Mouse (Mus musculus): ENCODE data around the gene Trem1. TPM values are rescaled to one million over a fixed set of nuclear protein-coding genes. Genes with fewer than 3 reads are reported as not detected.

Gene Trem1
- not detected in 2 replicates for total RNA-seq (2021)
- long read RNA-seq, result 0 reads

DNA sequence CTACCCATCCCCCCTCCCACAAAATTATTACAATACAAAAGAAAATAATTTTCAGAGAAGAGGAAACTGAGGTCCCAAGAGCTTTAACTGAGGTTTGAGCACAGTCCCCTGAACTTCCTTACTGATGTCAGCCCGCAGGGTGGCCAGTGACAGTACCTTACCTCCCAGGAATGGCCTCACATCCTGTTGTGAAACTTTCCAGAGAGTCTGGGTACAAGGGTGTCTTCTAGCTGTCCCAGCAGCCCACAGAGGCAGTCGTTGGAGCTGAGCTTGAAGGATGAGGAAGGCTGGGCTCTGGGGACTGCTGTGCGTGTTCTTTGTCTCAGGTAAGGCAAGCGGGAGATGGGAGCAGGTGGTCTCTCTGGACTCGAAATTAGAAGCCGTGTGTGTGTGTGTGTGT, at the start of gene Trem1:
Gene Trem1, plus strand, starts transcription at position 251 of the 400 bp plus-strand sequence.
- no peak for DNase-seq

DNA sequence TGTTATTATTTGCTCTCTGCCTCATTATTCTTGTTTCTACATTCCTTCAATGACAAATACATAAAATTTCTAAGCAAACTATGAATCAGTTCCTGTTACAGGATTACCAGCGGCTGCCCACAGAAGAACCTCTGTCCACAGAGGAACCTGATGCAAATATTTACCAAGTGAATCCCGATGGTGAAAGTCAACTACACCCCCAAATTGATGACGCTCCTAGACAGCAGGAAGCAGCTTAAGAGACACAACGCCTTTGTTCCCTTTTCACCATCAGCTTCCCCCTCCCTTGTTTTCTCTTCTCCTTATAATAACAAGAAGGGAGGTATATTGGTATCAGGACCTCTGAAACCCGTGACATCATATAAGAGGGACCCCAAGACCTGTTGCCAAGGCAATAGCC, 47.3 kb upstream of the Trem1 start:
- DNase-seq, result no peak

DNA sequence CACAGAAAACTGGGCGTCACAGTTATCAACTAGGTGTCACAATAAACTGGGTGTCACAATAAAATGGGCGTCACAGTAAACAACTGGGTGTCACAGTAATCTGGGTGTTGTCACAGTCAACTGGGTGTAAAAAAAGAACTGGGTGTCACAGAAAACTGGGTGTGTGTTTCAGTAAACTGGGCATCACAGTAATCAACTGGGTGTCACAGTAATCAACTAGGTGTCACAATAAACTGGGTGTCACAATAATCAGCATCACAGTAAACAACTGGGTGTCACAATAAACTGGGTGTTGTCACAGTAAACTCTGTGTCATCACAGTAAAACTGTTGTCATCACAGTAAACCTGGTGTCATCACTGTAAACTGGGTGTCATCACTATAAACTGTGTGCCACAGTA, 40.2 kb upstream of the Trem1 start:
- no peak for DNase-seq

DNA sequence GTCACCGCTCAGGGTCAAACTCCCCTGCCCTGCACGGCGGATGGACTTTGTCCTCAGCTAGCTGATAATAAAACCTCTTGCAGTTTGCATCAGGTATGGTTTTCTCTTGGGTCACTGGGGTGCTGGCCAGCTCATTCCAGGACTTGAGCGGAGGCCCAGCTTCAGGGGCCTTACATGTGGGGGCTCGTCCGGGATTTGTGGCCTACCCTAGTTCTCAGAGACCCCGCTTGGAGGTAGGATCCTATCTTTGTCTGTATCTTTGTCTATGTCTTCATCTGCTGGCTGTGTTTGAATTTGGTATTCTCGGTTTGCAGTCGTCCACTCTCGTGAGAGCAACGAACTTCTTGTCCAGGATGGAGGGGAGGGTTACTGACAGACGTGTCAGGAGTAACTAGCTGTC, 29.5 kb upstream of the Trem1 start:
- no peak for DNase-seq

DNA sequence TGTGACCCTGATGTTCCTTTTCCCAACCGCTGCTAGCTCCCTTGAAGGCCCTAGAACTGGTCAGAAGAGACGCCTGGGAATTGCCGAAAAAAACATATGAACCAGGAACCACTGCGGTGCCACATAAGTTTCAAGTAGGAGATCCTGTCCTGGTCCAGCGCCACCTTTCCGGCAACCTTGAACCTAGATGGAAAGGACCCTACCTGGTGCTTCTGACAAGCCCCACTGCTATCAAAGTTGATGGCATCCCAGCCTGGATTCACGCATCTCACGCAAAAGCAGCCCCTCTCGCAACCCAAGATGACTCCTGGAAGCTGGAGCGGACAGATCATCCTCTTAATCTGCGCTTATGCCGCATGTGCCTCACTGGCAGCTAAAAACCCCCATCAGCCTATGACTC, 20.0 kb upstream of the Trem1 start:
- no peak for DNase-seq

DNA sequence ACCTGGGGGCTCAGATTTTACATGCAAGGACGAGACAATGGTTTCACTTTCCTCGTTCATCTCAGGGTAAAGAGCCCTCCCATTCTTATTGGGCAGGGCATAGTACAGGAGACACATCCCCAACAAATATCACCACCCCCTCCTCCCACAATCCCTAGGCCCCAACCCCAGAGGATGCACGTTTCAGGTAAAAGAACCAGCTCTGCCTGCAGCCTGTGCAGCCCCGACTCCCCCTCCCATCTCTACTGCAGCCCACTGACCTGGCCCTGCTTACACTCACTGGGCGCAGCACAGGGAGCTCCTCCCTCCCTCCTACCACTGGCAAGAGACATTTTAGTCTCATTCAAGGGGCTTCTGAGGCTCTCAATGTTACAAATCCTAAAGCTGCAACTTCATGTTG, 19.1 kb upstream of the Trem1 start:
- no peak for DNase-seq

DNA sequence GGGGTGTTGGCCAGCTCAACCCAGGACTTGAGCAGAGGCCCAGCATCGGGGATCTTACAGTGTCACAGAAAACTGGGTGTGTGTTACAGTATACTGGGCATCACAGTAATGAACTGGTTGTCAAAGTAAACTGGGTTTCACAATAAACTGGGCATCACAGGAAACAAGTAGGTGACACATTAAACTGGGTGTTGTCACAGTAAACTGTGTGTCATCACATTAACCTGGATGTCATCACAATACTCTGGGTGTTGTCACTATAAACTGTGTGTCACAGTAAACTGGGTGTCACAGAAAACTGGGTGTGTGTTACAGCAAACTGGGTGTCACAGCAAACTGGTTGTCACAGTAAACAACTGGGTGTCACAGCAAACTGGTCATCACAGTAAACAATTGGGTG, 17.1 kb upstream of the Trem1 start:
- no peak for DNase-seq

DNA sequence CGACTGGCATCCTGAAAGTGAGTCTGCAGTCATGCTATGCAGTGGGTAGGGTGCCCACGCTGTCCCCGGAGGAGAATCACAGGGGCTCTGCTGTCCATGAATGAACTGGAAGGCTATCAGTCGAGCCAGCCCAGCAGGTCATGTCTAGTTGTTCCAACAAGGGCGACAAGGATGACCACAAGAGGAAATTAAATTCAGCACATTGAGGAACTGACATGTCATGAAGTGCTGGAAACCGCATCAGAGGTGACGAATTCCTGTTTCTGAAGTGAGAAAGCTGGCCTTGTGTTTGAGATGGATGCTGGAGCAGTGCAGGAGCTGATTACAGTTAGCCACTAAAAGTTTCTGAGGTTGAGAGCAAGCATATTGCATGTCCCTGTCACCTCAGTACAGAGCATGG, 1.9 kb upstream of the Trem1 start:
- no peak for DNase-seq

DNA sequence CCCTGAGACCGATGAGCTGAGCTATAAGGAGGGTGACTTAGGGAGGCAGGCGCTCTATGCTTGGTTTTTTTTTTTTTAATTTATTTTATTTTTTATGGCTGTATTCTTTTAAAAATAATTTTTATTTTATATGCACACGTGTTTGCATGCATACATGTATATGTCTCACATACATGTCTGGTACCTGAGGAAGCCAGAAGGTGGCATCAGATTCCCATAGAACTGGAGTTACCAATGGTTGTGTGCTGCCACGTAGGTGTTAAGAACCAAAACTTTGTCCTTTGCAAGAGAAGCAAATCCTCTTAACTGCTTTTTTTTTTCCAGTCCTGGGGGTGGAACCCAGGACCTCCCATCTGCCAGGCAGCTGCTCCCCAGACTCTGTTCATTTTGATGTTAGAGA, 1.2 kb downstream of the Trem1 start:
- DNase-seq, result no peak

DNA sequence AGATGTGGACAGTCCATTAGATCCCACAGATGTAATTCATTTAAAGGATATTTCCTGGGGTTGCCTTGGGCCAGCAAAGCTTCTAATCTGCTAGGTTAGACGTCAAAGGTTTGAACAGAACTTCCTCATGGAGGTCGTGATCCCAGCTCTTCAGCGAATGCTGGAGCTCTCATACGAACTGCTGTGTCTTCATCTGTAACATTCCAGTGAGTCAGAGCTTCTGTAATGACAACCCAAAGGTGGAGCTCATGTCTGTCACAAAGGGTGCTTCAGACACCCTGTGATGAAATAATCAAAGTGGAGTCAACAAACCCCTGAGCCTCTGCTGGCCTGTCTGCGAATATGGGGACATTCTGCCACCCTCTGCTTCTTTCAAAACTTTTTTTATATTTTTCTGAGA, 2.0 kb downstream of the Trem1 start:
- no peak for DNase-seq

DNA sequence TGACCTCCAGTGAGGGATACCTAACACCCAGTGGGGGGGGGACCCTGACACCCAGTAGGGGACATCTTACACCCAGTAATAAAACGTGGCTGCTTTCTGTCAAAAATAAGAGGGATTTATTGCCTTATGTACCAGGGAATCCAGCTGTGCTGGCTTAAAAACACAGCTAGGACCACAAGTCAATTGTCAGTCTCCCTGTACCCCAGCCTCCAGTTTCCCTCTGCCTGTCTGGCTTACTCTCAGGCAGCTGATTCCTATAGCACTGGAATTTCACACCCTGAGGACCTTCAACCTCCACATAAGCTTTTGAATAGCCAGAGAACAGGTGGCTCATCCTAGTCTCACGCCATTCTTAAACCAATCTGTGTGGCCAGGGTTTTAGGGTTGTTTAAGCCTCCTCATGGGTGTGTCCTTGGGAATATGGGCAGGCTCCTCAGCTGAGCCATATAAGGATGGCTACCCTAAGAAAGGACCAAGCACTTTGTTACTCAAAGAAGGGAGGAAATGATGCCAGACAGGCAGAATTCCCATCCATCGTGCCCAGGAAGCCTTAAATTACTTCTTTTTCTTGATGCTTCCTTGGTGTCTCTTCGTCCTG, 3.3 kb downstream of the Trem1 start:
- no peak for DNase-seq

DNA sequence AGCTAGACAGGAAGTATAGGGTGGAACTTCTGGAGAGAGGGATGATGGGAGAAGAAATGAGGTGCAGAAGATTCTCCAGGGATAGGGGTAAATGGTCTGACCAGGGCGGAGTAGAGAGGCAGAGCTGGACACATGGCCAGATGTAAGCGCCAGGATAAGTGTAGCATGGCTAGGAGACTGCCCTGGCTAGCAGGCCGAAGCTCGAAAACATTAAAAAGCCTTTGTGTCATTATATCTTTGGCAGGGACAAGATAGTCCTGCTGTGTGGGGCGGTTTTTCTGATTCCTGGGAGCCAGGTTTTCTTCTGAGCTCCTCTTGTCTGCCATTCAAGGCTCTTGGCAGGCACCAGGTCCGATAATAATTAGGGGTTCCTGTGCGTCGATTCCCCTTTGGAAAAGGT, 5.1 kb downstream of the Trem1 start:
- DNase-seq, result no peak

DNA sequence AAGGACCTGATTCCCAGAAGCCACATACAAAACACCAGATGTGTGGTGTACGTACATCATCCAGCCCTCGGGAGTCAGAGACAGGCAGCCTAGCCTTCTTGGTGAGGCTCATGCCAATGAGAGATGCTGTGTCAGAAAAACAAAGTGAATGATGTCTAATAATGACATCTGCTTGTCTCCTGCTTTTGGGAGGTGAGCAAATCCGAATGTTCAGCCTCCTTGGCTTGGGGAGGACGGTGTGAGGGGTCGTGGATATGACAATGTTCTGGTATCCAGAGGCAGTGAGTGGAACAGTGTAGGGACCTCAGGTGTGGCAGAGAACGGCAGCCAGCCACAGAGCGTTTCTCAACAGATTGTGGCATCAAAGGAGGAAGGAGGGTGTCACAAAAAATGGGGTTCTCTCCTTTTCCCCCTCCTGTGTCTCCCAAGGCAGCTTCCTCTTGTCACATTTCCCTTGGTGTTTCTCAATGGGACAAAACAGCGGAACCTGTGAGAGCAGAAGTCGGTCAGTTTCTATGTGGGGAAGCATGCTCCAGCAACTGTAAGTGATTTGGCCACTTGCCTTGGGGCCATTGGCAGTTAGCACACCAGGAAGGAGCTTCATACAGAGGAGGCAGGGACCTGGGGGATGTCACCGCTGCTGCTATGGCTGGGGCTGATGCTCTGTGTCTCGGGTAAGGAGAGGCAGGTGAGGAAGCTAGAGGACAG, 14.8 kb downstream of the Trem1 start, which contains the start of gene Trem3:
Gene Trem3, plus strand, starts transcription at position 557 of the 708 bp plus-strand sequence.
- DNase-seq, result no peak

DNA sequence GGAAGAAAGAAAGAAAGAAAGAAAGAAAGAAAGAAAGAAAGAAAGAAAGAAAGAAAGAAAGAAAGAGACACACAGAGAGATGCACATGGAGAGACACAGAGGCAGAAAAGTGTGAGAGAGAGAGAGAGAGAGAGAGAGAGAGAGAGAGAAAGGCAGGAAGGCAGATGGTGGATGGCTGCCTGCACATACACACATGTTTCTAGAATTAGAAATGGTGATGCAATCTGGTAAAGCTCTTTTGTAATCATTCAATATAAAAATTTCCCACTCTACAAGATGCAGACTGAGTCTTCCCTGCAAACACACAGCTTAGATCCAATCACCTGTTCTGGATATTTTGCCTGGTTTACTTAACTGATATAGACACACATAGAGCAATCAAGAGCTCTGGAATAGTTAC, 16.5 kb downstream of the Trem1 start:
- DNase-seq, result no peak

DNA sequence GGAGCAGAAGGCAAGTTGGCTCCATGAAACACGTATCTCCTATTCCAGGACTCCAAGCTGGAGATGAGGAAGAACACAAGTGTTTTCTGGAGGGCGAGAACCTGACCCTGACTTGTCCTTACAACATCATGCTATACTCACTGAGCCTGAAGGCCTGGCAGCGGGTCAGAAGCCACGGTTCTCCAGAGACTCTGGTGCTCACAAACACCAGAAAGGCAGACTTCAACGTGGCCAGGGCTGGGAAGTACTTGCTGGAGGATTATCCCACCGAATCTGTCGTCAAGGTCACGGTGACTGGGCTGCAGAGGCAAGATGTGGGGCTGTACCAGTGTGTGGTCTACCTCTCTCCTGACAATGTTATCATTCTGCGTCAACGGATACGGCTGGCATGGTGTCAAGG, 16.9 kb downstream of the Trem1 start:
- peak; percentile 1 for DNase-seq

DNA sequence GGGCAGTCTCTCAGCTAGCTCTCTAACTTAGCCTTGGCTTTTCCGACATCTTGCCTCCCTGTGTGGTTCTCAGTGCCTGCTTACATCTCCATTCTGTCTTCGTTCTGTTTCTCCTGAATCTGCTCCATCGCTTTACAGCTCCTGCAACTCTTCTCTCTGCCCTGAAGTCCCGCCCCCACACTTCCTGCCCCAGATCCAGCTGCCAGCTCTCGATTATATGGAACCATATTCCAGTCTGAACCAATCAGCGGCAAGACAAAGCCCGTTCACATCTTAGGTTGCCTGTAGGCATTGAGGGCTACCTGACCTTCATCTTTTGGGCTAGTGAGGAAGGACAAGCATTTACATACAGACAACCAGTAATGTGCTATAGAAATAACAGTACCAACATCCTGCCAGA, 18.1 kb downstream of the Trem1 start:
- no peak for DNase-seq

DNA sequence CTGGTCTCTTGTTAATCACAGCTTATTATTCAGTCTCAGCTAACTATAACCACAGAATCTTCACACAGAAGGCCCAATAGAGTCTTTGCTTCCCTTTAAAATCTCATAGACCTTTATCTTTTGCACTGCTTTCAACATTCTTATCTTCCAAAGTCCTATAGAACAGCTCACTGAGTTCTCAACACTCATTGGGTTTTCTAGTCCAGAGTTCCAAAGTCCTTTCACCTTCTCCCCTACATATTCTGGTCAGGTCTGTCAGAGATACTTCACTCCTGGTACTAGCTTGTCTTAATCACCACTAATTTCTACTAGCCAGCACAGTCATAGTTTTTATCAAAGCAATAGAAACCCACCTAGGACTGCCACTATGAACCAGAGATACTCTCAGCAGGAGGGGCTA, 24.0 kb downstream of the Trem1 start:
- DNase-seq, result no peak

DNA sequence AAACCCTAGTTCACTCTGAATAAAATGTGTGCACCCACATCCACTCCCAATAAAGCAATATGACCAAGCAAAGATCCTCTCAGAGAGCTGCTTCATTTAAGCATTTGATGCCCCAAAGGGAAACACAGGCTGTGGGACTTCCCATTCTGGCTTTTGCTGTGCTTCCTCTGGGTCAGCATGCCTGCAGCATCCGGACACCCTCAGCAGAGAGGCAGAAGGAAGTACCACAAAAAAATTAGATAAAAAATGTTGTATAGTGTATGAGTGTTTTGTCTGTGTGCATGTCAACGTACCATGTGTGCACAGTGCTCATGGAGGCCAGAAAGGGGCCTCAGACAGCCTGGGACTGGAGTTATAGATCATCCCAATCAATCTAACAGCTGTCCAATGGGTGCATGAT, 29.3 kb downstream of the Trem1 start:
- no peak for DNase-seq

DNA sequence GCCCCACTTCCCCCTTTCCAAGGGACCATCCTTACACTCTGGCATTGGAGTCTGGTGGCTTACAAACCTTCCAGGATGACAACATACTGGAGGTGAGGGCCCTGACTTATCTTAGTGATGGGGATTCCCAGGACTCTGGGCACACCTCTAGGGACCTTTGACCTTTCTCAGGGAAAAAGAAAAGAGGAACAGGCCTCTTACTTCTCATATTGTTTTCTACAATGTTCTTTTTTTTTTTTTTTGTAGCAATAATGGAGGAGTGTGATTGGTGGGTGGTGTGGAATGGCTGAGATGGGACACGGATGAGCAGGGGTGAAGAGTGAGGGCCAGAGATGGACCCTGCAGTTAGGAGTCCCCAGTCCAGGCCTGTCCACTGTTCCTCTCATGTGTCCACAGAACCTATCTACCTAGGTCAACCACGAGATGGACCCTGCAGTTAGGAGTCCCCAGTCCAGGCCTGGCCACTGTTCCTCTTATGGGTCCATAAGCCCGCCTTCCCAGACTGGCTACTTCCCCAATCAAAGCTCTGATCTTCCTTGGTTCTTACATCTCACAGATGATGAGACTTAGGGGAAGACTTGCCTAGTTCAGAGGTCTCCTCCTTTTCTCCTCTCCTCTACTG, 31.3 kb downstream of the Trem1 start, which contains the start of gene Treml4:
Gene Treml4, plus strand, starts transcription at position 555 of the 622 bp plus-strand sequence.
- DNase-seq, result no peak

DNA sequence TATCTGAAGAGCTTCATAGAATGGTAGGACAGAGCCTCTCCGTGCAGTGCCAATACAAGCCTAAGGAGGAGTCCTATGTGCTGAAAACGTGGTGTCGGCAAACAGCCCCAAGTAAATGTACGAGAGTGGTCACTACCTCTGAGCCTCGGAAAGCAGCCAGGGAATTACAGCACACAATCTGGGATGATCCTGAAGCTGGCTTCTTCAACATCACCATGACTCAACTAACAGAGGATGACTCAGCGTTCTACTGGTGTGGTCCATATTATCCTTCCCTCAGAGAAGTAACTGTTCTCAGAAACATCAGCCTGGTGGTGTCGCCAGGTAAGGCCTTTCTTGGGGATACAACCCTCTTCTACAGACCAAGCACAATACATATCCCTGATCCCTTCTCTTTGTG, 32.1 kb downstream of the Trem1 start:
- DNase-seq, result no peak

DNA sequence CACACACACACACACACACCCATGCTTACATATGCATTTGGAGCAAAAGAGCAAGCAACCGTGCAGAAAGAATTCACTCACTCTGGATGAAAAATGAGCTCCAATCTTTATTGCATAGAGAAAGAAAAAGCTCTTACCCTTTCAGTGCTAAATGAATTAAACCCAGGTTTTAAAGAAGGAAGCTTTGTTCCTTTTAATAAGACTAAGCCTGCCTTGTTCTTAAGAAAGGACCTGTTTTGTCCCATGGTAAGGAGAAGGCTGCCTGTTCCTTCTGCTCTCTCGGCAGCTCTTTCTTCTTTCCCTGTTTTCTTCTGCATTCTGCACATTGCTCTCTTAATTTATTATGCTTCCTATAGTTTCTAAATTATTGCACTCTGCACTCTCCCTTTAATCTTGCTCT, 33.6 kb downstream of the Trem1 start:
- DNase-seq, result no peak

DNA sequence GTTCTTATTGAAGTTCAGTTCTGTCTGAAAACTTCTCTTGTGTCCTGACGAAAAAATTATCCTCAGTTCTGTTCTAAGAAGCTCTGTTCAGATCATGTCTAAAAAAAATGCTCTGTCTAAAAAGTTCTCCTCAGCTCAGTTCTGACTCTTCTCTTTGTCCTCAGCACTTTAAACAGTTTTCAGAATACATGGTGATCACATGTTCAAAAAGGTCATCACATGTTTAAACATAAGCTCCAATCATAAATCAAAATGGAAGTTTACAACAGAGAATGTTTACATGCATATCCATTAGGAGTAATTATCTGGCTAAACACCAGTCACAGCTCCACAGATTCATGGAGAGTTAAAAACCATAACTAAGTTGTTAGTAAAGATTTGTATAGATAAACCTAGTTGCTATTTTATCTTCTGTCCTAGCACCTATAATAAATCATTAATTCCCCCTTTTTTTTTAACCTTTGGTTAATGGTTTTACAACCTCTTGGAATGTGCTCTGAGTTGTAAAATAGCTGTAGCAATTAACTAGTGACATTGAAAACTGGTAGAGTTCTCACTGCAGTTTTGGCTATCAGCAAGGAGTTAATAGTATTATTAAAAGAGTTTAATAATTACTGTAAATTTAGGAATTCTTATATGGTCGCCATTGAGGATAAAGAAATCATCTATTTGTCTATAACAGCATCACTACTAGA, 34.2 kb downstream of the Trem1 start:
- DNase-seq, result no peak

DNA sequence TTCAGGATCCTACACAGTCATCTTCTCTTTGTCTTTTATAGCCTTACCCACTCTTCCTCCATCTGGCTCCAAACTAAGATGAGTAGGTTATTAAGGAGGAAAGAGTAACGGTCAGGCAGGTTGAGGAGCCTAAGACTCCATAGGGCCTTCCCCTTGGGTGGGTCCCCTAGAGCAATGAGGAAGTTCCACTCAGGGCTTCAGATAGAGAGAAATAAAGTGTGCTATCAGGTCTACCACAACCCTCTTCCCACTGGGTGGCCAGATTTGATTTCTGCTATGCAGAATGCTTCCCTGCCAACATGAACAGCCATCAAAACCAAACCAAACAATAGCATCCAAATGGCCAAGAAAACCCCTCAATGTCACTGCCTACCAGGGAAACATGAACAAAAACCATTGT, 35.0 kb downstream of the Trem1 start:
- DNase-seq, result no peak
